Mouse (Mus musculus): ENCODE data around the gene Grap2. TPM values are rescaled to one million over a fixed set of nuclear protein-coding genes. Genes with fewer than 3 reads are reported as not detected.

Gene Grap2
- polyA plus RNA-seq, 1 experiment from 2014 or later = 2.6 TPM

DNA sequence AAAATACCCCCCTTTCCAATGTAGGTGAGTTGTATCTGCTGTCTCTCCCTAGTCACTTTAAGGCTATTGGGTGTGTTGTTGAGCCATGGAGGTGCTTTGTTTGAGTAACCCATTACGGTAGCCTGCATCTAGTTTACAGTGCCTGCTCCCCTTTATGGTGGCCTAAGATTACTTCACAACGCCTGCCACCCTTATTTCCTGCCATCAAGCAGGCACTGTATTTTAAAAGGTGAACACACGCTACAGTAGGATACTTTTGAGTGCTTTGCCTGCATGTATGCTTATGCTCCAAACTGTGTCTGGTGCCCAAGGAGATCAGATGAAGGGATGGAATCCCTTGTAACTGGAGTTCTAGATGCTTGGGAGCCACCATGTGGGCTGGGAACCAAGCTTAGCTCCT lies 5.3 kb upstream of the Grap2 start:
- no peaks in the 10 kb centered on the region for H3K4me1 ChIP-seq (replicated peaks)
- H3K9me3 ChIP-seq (replicated peaks) = no peaks in the 10 kb centered on the region
- no peak overlapping the region for H3K4me2 ChIP-seq
- H3K9ac ChIP-seq = no peak overlapping the region
- H3K27me3 ChIP-seq = peaks cover 33% of the 10 kb centered on the region
- H3K4me3 ChIP-seq = no peak overlapping the region
- no peak for ATAC-seq (replicated peaks; ENCODE audit: insufficient number of reproducible peaks, insufficient read depth, low FRiP score, low read depth)
- WGBS = 79% methylated on average over 3 of the region's 3 CpGs
- no peaks in the 10 kb centered on the region for H3K36me3 ChIP-seq
- no peak overlapping the region for H3K27ac ChIP-seq

DNA sequence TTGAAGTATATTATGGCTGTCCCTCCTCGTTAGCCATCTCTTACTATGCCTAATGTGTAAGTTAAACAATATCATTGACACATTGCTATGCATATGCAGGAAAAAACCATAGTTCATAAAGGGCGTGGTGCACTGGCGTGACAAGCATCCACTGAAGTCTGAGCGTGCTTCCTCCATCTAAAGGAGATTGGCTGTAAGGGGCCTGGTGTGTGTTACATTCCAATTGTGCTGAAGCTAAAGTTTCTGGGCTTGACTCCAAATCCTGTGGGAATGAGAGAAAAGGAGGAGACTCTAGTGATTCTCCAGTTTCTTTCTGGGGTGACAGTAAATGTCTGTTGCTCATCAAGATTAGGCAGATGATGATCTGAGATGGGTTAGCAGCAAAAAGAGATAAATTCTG lies 4.7 kb upstream of the Grap2 start:
- WGBS = 57% methylated on average over 4 of the region's 4 CpGs

DNA sequence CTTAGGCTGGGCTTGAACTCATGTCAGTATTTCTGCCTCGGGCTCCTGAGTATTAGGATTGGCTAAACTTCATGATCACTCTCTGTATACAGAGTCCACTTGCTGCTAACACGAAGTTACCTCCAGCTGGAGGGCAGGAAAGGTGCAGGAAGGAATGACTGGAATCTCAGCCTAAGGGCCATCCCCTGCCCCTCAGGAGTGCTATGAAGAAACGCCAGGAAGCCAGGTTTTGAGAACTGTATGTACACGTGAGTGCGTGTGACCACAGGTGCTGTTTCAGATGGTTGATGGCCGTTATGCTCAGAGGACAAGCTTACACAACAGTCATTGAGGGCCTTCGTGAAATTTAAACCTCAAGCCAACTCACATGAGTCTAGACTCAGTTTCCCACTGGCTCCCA lies 3.2 kb upstream of the Grap2 start:
- H3K9me3 ChIP-seq (replicated peaks) = no peaks in the 10 kb centered on the region
- no peak overlapping the region for H3K9ac ChIP-seq
- H3K27ac ChIP-seq = no peak overlapping the region
- 68% methylated on average over 7 of the region's 7 CpGs for WGBS
- no peaks in the 10 kb centered on the region for H3K36me3 ChIP-seq
- peaks cover 48% of the 10 kb centered on the region for H3K27me3 ChIP-seq
- ATAC-seq (replicated peaks; ENCODE audit: insufficient number of reproducible peaks, insufficient read depth, low FRiP score, low read depth) = no peak
- no peak overlapping the region for H3K4me3 ChIP-seq
- H3K4me1 ChIP-seq (replicated peaks) = no peaks in the 10 kb centered on the region
- no peak overlapping the region for H3K4me2 ChIP-seq

More for the DNA sequence above, 4.7 kb upstream of the Grap2 start:
- H3K4me1 ChIP-seq (replicated peaks) = no peaks in the 10 kb centered on the region
- no peak overlapping the region for H3K27ac ChIP-seq
- no peak overlapping the region for H3K9ac ChIP-seq
- no peak overlapping the region for H3K4me2 ChIP-seq
- no peaks in the 10 kb centered on the region for H3K9me3 ChIP-seq (replicated peaks)
- H3K27me3 ChIP-seq = peaks cover 39% of the 10 kb centered on the region
- H3K36me3 ChIP-seq = no peaks in the 10 kb centered on the region
- H3K4me3 ChIP-seq = no peak overlapping the region
- no peak for ATAC-seq (replicated peaks; ENCODE audit: insufficient number of reproducible peaks, insufficient read depth, low FRiP score, low read depth)

DNA sequence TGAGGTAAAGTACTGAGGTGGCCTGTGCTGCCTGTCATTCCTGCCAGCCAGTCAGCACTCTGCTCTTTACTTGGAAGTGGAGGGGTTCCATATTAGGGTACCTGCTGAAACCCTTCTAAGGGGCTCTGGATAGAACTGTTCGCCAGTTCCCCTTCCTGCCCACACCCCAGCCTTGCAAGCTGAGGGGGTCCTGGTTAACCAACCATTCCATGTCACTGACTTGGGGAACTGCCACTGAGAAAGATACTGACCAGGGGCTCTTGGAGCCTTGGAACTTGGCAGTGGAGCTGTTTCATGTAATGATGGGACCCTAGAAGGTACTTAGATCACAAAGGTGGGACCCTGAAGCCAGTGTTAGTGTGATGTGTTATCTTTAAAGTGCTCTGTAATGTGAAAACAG lies 2.2 kb upstream of the Grap2 start:
- no peak overlapping the region for H3K4me3 ChIP-seq
- no peaks in the 10 kb centered on the region for H3K4me1 ChIP-seq (replicated peaks)
- no peak overlapping the region for H3K27ac ChIP-seq
- 89% methylated on average over 1 of the region's 1 CpGs for WGBS
- peaks cover 50% of the 10 kb centered on the region for H3K27me3 ChIP-seq
- H3K9me3 ChIP-seq (replicated peaks) = no peaks in the 10 kb centered on the region
- no peak overlapping the region for H3K4me2 ChIP-seq
- ATAC-seq (replicated peaks; ENCODE audit: insufficient number of reproducible peaks, insufficient read depth, low FRiP score, low read depth) = no peak
- H3K9ac ChIP-seq = no peak overlapping the region
- no peaks in the 10 kb centered on the region for H3K36me3 ChIP-seq

DNA sequence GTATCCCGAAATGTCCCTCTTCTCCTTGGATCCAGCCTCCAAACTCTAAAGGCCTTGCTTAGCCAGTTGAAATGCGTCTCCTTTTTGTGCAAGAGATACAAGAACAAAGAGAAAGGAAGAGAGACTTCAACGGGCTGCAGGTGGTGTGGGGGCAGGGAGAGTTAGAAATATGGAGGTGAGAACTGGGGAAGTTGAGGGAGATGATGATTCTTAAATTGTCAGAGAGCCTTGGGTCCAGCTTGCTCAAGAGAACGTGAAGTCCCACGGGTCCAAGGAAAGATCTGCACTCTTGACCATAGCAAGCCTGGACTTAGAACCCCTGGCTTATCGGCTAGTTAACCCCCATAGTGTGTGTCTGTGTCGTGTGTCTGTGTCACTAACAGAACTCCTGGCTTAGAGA lies 783 bp upstream of the Grap2 start:
- 52% methylated on average over 7 of the region's 7 CpGs for WGBS
- H3K27me3 ChIP-seq = peaks cover 59% of the 10 kb centered on the region
- H3K4me1 ChIP-seq (replicated peaks) = no peaks in the 10 kb centered on the region
- H3K27ac ChIP-seq = peak overlapping the region; percentile 35; the same call in 1 of the 2 replicates
- H3K9ac ChIP-seq = no peak overlapping the region
- H3K4me3 ChIP-seq = no peak overlapping the region
- H3K36me3 ChIP-seq = no peaks in the 10 kb centered on the region
- no peak for ATAC-seq (replicated peaks; ENCODE audit: insufficient number of reproducible peaks, insufficient read depth, low FRiP score, low read depth)
- H3K9me3 ChIP-seq (replicated peaks) = no peaks in the 10 kb centered on the region
- H3K4me2 ChIP-seq = no peak overlapping the region

DNA sequence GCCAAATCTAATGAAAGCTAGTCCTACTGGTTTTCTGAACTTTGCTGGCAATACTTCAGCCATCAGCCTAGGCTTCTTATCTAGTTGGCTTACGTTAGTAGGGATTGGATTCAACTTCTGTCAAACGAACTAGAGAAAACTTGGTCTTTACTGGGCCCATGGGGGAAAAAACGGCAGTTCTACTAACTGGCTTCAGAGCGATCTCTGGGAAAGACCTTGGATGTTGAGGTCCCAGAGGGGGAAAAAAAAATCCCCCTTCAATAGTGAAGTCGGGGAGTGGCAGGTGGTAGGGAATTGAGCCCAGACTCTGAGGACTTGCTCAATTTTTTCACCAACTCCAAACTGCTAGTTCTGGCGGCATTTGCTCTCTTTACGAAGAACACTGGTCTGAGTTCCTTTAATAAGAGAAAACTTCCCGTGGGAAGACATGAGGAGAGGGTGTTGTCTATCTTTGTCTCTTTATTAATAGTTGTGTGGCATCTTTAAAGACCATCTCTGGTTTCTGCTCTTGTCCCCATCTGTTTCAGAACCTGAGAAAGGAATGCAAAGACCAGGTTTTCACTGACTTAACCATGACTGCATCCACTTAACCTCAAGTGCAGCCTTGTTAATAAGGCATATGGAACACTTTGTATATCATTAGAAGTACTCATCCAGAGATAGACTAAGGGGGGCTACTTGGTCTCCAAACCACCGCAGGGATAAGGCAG lies 572 bp downstream of the Grap2 start:
- peaks cover 4% of the 10 kb centered on the region for H3K4me1 ChIP-seq (replicated peaks)
- no peaks in the 10 kb centered on the region for H3K36me3 ChIP-seq
- no peak overlapping the region; the same call in 1 of the 2 replicates for H3K27ac ChIP-seq
- H3K4me2 ChIP-seq = no peak overlapping the region
- WGBS = 57% methylated on average over 9 of the region's 9 CpGs
- H3K9me3 ChIP-seq (replicated peaks) = no peaks in the 10 kb centered on the region
- H3K9ac ChIP-seq = no peak overlapping the region
- H3K27me3 ChIP-seq = peaks cover 69% of the 10 kb centered on the region
- no peak for ATAC-seq (replicated peaks; ENCODE audit: insufficient number of reproducible peaks, insufficient read depth, low FRiP score, low read depth)
- H3K4me3 ChIP-seq = peak overlapping the region; percentile 25; the same call in 1 of the 2 replicates

DNA sequence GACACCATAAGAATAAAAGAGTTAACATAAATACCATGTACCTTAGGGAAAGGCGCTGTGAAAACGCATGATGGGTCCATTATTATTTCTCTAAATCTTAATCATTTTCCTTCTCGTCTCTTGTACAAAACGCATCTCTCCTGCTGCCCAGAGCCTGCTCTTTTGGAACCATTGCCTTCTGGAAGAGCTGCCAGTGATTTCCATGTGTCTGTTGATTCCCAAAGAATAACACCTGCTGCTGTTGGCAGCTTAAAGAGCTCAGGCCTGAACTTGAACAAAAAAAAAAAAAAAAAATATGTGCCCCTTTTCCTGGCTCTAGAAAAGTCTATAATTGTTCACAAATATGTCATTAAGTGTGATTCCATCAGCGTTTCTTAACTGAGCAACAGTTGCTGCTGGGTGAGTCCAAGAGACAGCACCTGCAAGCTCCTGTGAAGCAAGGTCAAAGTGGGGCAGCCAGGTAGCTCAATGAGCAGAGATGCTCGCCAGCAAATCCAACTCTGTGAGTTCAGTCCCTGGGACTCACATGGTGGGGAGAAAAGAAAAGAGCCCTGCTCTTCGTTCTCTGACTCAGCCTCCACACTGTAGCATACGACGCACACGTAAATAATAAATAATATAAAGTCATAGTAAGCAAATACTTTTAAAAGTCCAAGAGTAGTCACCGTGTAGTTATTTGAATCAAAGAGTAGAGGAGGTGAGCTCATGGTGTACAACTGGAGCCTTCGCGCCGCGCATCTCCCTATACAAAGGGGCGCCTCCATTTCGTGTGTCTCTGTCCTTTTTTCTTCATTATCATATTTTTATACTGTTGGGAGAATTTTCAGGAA lies 2.0 kb downstream of the Grap2 start:
- no peak overlapping the region for H3K4me3 ChIP-seq
- no peaks in the 10 kb centered on the region for H3K9me3 ChIP-seq (replicated peaks)
- no peak overlapping the region for H3K4me2 ChIP-seq
- H3K27me3 ChIP-seq = peaks cover 62% of the 10 kb centered on the region
- H3K36me3 ChIP-seq = no peaks in the 10 kb centered on the region
- no peak overlapping the region for H3K9ac ChIP-seq
- H3K27ac ChIP-seq = no peak overlapping the region
- no peak for ATAC-seq (replicated peaks; ENCODE audit: insufficient number of reproducible peaks, insufficient read depth, low FRiP score, low read depth)
- peaks cover 4% of the 10 kb centered on the region for H3K4me1 ChIP-seq (replicated peaks)
- WGBS = 84% methylated on average over 17 of the region's 17 CpGs

DNA sequence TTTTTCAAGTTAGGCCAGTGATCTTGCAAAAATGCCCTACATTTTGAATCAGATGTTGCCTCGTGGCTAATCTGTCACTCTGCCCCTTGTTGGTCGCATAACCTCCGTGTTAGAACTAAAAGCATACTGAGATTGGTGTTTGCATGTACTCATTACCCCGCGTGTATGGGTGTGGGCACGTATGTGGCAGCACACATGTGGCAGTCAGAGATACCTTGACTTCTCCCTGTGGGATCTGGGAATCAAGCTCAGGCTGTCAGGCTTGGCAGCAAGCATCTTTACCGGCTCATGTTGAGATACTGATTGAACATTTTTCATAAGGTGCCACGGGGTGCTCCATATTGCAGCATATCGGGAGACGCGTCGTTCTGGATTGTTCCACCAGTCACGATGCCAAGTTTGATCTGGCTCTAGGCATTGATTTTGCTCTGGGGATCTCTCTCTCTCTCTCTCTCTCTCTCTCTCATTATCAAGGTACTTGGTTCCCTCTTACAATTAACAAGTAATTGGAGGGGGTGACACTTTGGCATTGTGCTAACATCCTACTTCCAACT lies 3.5 kb downstream of the Grap2 start:
- no peaks in the 10 kb centered on the region for H3K9me3 ChIP-seq (replicated peaks)
- peaks cover 57% of the 10 kb centered on the region for H3K27me3 ChIP-seq
- no peak overlapping the region for H3K4me3 ChIP-seq
- H3K36me3 ChIP-seq = no peaks in the 10 kb centered on the region
- H3K9ac ChIP-seq = no peak overlapping the region
- H3K27ac ChIP-seq = no peak overlapping the region
- H3K4me2 ChIP-seq = no peak overlapping the region
- no peak for ATAC-seq (replicated peaks; ENCODE audit: insufficient number of reproducible peaks, insufficient read depth, low FRiP score, low read depth)
- 87% methylated on average over 13 of the region's 13 CpGs for WGBS
- peaks cover 4% of the 10 kb centered on the region for H3K4me1 ChIP-seq (replicated peaks)

DNA sequence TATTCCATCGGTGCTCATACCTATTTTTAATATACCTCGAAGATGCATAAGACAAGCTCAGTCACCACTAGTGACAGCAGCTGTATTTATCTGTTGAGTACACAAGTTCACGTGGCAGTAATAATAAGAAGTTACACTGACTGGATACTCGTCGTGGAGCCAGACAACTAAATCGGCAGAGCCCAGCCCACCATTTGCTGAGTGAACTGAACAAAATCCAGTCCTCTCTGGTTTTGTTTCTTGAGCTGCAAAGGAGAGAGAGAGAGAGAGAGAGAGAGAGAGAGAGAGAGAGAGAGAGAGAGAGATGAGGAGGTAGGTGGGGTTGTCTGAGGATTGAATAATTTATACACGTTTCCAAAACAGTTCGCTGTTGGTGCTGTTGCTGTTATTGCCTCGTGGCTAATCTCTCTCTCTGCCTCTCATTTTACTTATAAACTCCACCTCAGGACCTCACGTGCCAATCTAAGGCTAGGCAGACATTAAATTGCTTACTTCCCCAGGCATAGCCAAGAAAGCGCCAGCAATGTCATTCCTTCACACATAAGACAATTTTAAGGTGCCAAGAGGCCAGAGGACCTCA lies 4.1 kb downstream of the Grap2 start:
- Histone ChIP-seq H3K4me3 (no peak overlapping the region), H3K27ac (no peak overlapping the region), H3K27me3 (peaks cover 56% of the 10 kb centered on the region), H3K4me2 (no peak overlapping the region), H3K36me3 (no peaks in the 10 kb centered on the region), H3K9ac (no peak overlapping the region), H3K4me1 (replicated peaks) (peaks cover 4% of the 10 kb centered on the region), H3K9me3 (replicated peaks) (no peaks in the 10 kb centered on the region)
- 75% methylated on average over 11 of the region's 11 CpGs for WGBS
- ATAC-seq (replicated peaks; ENCODE audit: insufficient number of reproducible peaks, insufficient read depth, low FRiP score, low read depth) = no peak

DNA sequence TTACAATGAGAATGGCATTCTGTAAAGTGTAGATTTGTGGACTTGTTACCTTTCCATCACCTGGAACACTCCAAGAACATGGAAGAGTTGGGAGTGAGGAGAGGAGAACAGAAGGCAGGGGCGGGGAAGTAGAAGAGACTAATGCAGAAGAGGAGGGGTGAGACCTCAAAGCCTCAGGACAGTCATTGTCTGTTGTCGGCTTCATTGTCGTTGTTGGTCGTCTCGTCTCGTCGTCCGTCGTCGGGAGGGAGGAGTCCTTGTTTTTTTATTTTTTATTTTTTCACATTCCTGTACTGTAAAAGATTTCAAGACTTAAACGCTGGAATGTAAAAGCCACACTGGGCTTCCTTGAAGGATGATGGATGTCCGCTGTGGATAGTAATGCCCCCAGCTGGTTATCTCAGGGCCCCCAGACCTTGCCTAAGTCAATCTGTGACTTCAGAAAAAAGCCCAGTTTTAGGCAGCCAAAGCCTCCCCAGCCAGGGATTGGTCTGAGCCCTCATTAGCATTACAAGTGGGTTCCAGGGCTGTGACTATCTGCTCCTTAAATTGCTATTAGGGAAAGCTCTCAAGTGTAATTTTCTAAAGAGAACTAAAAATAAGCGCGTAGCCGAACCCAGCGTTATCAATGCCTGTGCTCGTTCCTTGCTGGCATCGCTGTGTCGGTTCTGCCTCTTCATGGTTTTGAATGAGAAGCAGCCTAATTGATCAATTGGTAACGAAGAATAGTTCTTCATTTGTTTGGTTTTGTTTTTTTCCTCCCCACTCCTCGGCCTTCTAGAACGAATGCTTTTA lies 5.0 kb downstream of the Grap2 start:
- peaks cover 58% of the 10 kb centered on the region for H3K27me3 ChIP-seq
- H3K4me3 ChIP-seq = no peak overlapping the region
- ATAC-seq (replicated peaks; ENCODE audit: insufficient number of reproducible peaks, insufficient read depth, low FRiP score, low read depth) = no peak
- no peaks in the 10 kb centered on the region for H3K36me3 ChIP-seq
- no peaks in the 10 kb centered on the region for H3K9me3 ChIP-seq (replicated peaks)
- H3K4me1 ChIP-seq (replicated peaks) = peaks cover 4% of the 10 kb centered on the region
- H3K9ac ChIP-seq = no peak overlapping the region
- peak overlapping the region; percentile 34 for H3K4me2 ChIP-seq
- WGBS = 19% methylated on average over 22 of the region's 22 CpGs
- H3K27ac ChIP-seq = no peak overlapping the region

DNA sequence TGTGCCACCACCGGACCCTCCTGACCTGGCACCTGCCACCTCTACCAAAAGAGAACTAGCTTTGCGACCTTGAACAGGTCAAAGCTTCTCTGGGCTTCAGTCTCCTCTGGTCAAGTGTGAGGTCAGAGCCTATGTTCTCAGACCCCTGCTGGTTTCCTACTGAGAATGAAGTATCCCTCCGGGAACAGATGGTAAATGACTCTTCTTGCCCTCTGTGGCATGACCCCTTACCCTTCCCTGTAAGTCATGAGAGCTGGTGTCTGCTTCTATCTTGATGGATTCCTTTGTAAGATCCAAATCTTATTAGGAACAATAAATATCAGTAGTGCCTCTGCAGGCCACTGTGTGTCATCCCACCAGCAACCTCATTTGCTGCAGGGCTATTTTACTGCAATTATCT lies 6.7 kb downstream of the Grap2 start:
- Histone ChIP-seq H3K4me3 (no peak overlapping the region), H3K4me2 (no peak overlapping the region), H3K27me3 (peaks cover 54% of the 10 kb centered on the region), H3K9me3 (replicated peaks) (no peaks in the 10 kb centered on the region), H3K4me1 (replicated peaks) (peaks cover 12% of the 10 kb centered on the region), H3K36me3 (no peaks in the 10 kb centered on the region), H3K9ac (no peak overlapping the region), H3K27ac (no peak overlapping the region)
- no peak for ATAC-seq (replicated peaks; ENCODE audit: insufficient number of reproducible peaks, insufficient read depth, low FRiP score, low read depth)
- WGBS = 64% methylated on average over 3 of the region's 3 CpGs
